Mouse (Mus musculus) forebrain, postnatal 0 days (tissue): ENCODE results near the gene Ethe1. TPM values are rescaled to one million over a fixed set of nuclear protein-coding genes. Genes with fewer than 3 reads are reported as not detected.
A peak's percentile ranks its signal among the peaks of the same experiment; 100 is the strongest.

Source experiments
- ATAC-seq: fragments of 200-750 bp; cut with Nextera tagmentation; 2 replicates; pipeline ENCODE4 v1.8.0; 2017; ENCODE audit warnings: mild to moderate bottlenecking, moderate library complexity
- DNase-seq: peaks from one replicate; pipeline ENCODE4 v3.0.0-alpha.2; 2015
- H3K27ac ChIP-seq: fragments of 300-500 bp; sonication (generic); 2 replicates; pipeline ENCODE4 v1.5.1; 2014; ENCODE audit warnings: low read depth, mild to moderate bottlenecking, antibody characterized with exemption, low read length, moderate library complexity, mixed read lengths
- H3K27me3 ChIP-seq: fragments of 300-500 bp; sonication (generic); 2 replicates; pipeline ENCODE4 v1.6.1; 2014; ENCODE audit warnings: mild to moderate bottlenecking, low read length, mixed read lengths; ENCODE audit not compliant: insufficient read depth
- H3K36me3 ChIP-seq: fragments of 300-500 bp; sonication (generic); 2 replicates; pipeline ENCODE4 v1.6.1; 2014; ENCODE audit warnings: mild to moderate bottlenecking, moderate library complexity; ENCODE audit not compliant: insufficient read depth
- H3K4me1 ChIP-seq: fragments of 300-500 bp; sonication (generic); 2 replicates; pipeline ENCODE4 v1.6.1; 2014; ENCODE audit warnings: antibody characterized with exemption; ENCODE audit not compliant: insufficient read depth
- H3K4me2 ChIP-seq: fragments of 300-500 bp; sonication (generic); 2 replicates; pipeline ENCODE4 v1.6.1; 2014; ENCODE audit warnings: low read depth, mild to moderate bottlenecking, moderate library complexity
- H3K4me3 ChIP-seq: fragments of 300-500 bp; sonication (generic); 2 replicates; pipeline ENCODE4 v1.5.1; 2014; ENCODE audit warnings: low read depth, low read length, mixed read lengths
- H3K9ac ChIP-seq: fragments of 300-500 bp; sonication (generic); 2 replicates; pipeline ENCODE4 v1.6.1; 2014; ENCODE audit warnings: mild to moderate bottlenecking
- H3K9me3 ChIP-seq: fragments of 300-500 bp; sonication (generic); 2 replicates; pipeline ENCODE4 v1.6.1; 2016; ENCODE audit warnings: low read length
- CTCF ChIP-seq: sonication (generic); IDR thresholded peaks from 2 replicates; pipeline ENCODE4 v1.5.1; 2016; ENCODE audit warnings: antibody characterized with exemption, control low read depth, low read depth
- WGBS: fragments of 180-500 bp; shearing (Covaris S2); extraction: QIAGEN DNeasy Blood & Tissue Kit; methylation state at CpG from one replicate; pipeline ENCODE4 v1.1.7; 2014; 5-methylcytosine and 5-hydroxymethylcytosine counted together
- polyA plus RNA-seq: library from polyadenylated mRNA; unstranded; fragments of >200 nt; fragmentation: Nextera tagmentation; extraction: Ambion mirVana; gene quantifications from 2 replicates; pipeline ENCODE4 v1.2.1, GENCODE M21; 2015
- total RNA-seq: library from RNA; depleted of rRNA; stranded (reverse); fragments of >200 nt; gene quantifications from 2 replicates; pipeline ENCODE4 v1.2.3, GENCODE M21; 2014

Ethe1 gene
- total and polyA plus RNA-seq, 2 experiments from 2014 or later: 24.3 to 25.8 TPM

DNA sequence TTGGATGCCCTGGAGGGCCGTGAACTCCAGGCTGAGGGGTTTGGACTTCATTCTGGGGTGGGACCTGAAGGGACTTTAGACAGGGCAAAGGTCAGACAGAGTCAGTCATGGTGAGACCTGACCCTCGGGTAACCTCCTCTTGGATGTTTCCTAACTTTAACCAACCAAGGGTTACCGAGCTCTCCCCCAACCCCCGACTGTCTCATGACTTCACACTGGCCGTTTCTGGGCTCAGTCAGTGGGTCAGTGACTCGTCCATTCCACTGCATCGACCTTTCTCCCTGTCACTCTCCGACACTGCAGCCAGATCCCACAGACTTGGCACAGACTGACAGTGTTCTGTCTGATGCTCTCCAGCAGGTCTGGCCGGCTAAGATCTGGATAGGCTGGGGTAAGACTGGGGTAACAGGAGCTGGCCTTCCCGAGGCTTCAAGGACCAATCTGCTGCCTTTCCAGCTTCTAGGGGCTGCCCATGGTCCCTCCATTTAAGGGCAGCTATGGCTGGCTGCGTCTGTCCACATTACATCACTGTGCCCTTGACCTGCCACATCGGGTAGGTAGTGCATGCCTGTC, 13.0 kb upstream of the Ethe1 start:
- no peak for TF ChIP-seq CTCF
- DNase-seq: no peak
- H3K4me2 ChIP-seq: no peak overlapping the region
- no peak overlapping the region for H3K27ac ChIP-seq
- WGBS: 71% methylated on average over 12 of the region's 12 CpGs
- no peaks in the 10 kb centered on the region for H3K27me3 ChIP-seq
- no peaks in the 10 kb centered on the region for H3K4me1 ChIP-seq
- no peak overlapping the region for H3K9ac ChIP-seq
- no peaks in the 10 kb centered on the region for H3K9me3 ChIP-seq
- no peak for ATAC-seq
- H3K4me3 ChIP-seq: no peak overlapping the region
- H3K36me3 ChIP-seq: peaks cover 8% of the 10 kb centered on the region; the same call in 1 of the 2 replicates

- Histone ChIP-seq H3K27ac (no peak overlapping the region), H3K36me3 (no peaks in the 10 kb centered on the region), H3K9me3 (no peaks in the 10 kb centered on the region), H3K4me3 (no peak overlapping the region), H3K4me2 (no peak overlapping the region), H3K4me1 (no peaks in the 10 kb centered on the region), H3K27me3 (no peaks in the 10 kb centered on the region), H3K9ac (no peak overlapping the region)
- 91% methylated on average over 10 of the region's 10 CpGs for WGBS
- no peak for DNase-seq
- no peak for TF ChIP-seq CTCF
- ATAC-seq: no peak
Measured at GRCm38 (mm10) chr7:24577811-24578210, 9.5 kb upstream of the Ethe1 start.

DNA sequence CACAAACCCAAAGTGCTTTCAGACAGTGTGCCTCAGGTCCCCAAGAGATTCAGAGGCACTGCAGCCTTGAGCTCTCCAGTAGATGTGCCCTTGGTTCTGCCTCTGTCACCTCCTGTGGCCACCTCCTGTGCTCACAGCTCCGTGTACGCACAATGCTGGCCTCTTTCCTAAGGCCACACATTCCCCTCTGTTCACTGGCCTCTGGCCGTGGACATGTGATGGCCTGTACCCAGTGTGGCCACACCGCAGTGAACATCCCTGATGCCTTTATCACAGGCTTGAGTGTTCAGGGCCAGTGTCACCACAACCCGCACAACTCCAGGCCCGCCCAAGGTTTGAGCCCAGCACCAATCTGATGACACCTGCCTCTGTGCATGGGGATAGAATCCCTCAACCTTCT, 2.5 kb upstream of the Ethe1 start:
- Histone ChIP-seq H3K27me3 (no peaks in the 10 kb centered on the region), H3K36me3 (no peaks in the 10 kb centered on the region), H3K4me3 (no peak overlapping the region), H3K4me1 (no peaks in the 10 kb centered on the region), H3K9ac (no peak overlapping the region), H3K4me2 (no peak overlapping the region), H3K9me3 (no peaks in the 10 kb centered on the region), H3K27ac (no peak overlapping the region)
- WGBS: 91% methylated on average over 6 of the region's 6 CpGs
- no peak for TF ChIP-seq CTCF
- ATAC-seq (no peak), DNase-seq (no peak)

- Histone ChIP-seq H3K9ac (no peak overlapping the region), H3K4me3 (no peak overlapping the region), H3K36me3 (no peaks in the 10 kb centered on the region), H3K27ac (no peak overlapping the region), H3K27me3 (no peaks in the 10 kb centered on the region), H3K9me3 (no peaks in the 10 kb centered on the region), H3K4me2 (no peak overlapping the region), H3K4me1 (no peaks in the 10 kb centered on the region)
- DNase-seq (no peak), ATAC-seq (no peak)
- WGBS: 50% methylated on average over 16 of the region's 16 CpGs
- no peak for TF ChIP-seq CTCF
Measured at GRCm38 (mm10) chr7:24585995-24586394, 1.3 kb upstream of the Ethe1 start.

DNA sequence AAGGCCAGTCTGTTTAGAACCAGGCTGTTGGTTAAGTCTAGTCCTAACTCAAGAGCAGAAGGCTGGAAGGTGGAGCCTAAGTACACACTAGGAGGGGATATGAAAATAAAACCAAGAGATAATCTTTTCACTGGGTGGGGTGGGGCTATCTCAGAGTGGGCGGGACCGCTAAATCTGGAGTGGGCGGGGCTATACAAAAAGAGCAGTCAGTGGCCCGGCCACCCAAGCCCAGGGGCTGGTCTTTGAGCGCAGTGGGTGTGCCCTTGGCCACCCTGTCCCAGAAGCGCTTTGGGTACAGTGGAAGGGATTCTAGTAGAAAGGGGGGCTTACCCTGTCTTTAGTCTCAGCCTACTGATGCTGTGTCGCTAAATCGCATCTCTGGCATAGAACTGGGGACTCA, 515 bp upstream of the Ethe1 start:
- Histone ChIP-seq H3K36me3 (no peaks in the 10 kb centered on the region), H3K9me3 (no peaks in the 10 kb centered on the region), H3K9ac (peak overlapping the region; percentile 94), H3K27me3 (no peaks in the 10 kb centered on the region), H3K4me1 (no peaks in the 10 kb centered on the region), H3K4me3 (peak overlapping the region; percentile 73), H3K27ac (peak overlapping the region; percentile 80), H3K4me2 (peak overlapping the region; percentile 75)
- DNase-seq: no peak
- peak; percentile 50 for ATAC-seq
- WGBS: 7% methylated on average over 8 of the region's 8 CpGs
- TF ChIP-seq CTCF: no peak

DNA sequence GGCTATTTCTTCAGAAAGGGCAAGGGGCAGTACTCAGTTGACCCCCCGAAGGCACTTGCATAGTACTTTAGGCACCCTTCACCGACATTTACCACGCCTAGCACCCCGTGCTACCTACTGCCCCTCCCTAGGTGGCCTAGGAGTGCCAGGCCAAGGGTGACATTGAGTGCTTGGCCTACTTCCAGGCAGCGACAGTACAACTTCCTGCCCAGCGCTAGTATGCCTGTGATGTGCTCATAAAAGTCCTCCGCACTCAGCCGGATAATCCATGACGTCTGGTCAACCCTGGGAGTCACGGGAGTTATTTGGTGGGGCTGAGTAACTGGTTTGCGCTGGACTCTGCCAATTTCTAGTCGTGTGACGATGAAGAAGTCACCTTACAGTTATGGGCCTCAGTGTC, 993 bp downstream of the Ethe1 start:
- no peak for ATAC-seq
- H3K27ac ChIP-seq: no peak overlapping the region
- H3K4me3 ChIP-seq: no peak overlapping the region
- peaks cover 3% of the 10 kb centered on the region; the same call in 1 of the 2 replicates for H3K4me1 ChIP-seq
- H3K36me3 ChIP-seq: no peaks in the 10 kb centered on the region
- H3K9ac ChIP-seq: no peak overlapping the region; the same call in 1 of the 2 replicates
- whole genome bisulfite sequencing: 87% methylated on average over 13 of the region's 13 CpGs
- H3K27me3 ChIP-seq: no peaks in the 10 kb centered on the region
- H3K4me2 ChIP-seq: no peak overlapping the region
- H3K9me3 ChIP-seq: no peaks in the 10 kb centered on the region
- no peak for TF ChIP-seq CTCF
- no peak for DNase-seq

GRCm38 (mm10) chr7:24591735-24592134, 4.4 kb downstream of the Ethe1 start:
- peaks cover 13% of the 10 kb centered on the region; the same call in 1 of the 2 replicates for H3K4me1 ChIP-seq
- peak; percentile 7 for DNase-seq
- no peaks in the 10 kb centered on the region for H3K9me3 ChIP-seq
- no peak overlapping the region for H3K9ac ChIP-seq
- H3K36me3 ChIP-seq: no peaks in the 10 kb centered on the region
- ATAC-seq: no peak
- TF ChIP-seq CTCF: peak; percentile 46
- no peak overlapping the region for H3K4me3 ChIP-seq
- H3K4me2 ChIP-seq: no peak overlapping the region
- no peak overlapping the region for H3K27ac ChIP-seq
- H3K27me3 ChIP-seq: no peaks in the 10 kb centered on the region
- 79% methylated on average over 5 of the region's 5 CpGs for WGBS
